Comparison of ENCODE assay signal across 7 mouse cellular contexts in genomic region chr2:76254833-76255232, GRCm38 (mm10).
DNase-seq lines count a peak whose midpoint lies in the region; ATAC-seq and TF ChIP-seq lines count a peak whose summit lies in the region.

No protein-coding gene starts in this region.

- H3K4me3 ChIP-seq in ES-Bruce4 (ENCODE audit: low read depth, low read length): no peak overlapping the region
- H3K4me3 ChIP-seq in forebrain, embryonic 15.5 days: no peak overlapping the region
- no peak overlapping the region for H3K4me3 ChIP-seq in liver, embryonic 11.5 days (ENCODE audit: low read depth, low read length)

- H3K4me1 ChIP-seq in ES-Bruce4 (ENCODE audit: control insufficient read depth, insufficient read depth, low read length): no peaks in the 10 kb centered on the region
- no peaks in the 10 kb centered on the region for H3K4me1 ChIP-seq in forebrain, embryonic 15.5 days
- no peaks in the 10 kb centered on the region for H3K4me1 ChIP-seq in liver, embryonic 11.5 days (replicated peaks; ENCODE audit: control insufficient read depth, insufficient read depth, low read length)

- peak; percentile 14 to 16 for DNase-seq in B cell, adult 2 months
- peak; percentile 42 for DNase-seq in c-Kit-positive CD71-positive TER-119-negative erythroid progenitor cells, embryonic 14.5 days (ENCODE audit: low read depth)
- DNase-seq in kidney, postnatal 10 days: peak; percentile 80
- peak; percentile 35 for DNase-seq in liver, embryonic 11.5 days (ENCODE audit: low spot score)
- peak; percentile 76 to 83 for DNase-seq in right cerebral cortex, postnatal 10 days (ENCODE audit: low spot score in 2 of 2)

- no peaks in the 10 kb centered on the region for H3K9me3 ChIP-seq in ES-Bruce4 (replicated peaks; ENCODE audit: control insufficient read depth, insufficient read depth, low read length, poor library complexity, severe bottlenecking)
- no peaks in the 10 kb centered on the region for H3K9me3 ChIP-seq in forebrain, embryonic 15.5 days
- no peaks in the 10 kb centered on the region for H3K9me3 ChIP-seq in liver, embryonic 11.5 days (ENCODE audit: control insufficient read depth, low read length)

- TF ChIP-seq POLR2A in ES-Bruce4 (IDR thresholded peaks at IDR 0.05; ENCODE audit: insufficient read depth, low read length): no peak

- no peak overlapping the region for H3K9ac ChIP-seq in ES-Bruce4 (ENCODE audit: low read depth, poor library complexity, severe bottlenecking)
- no peak overlapping the region for H3K9ac ChIP-seq in forebrain, embryonic 15.5 days (replicated peaks)
- H3K9ac ChIP-seq in liver, embryonic 11.5 days (ENCODE audit: low read depth, low read length): no peak overlapping the region

- H3K27ac ChIP-seq in ES-Bruce4 (ENCODE audit: insufficient read depth, low read length): no peak overlapping the region
- no peak overlapping the region for H3K27ac ChIP-seq in forebrain, embryonic 15.5 days (replicated peaks)
- H3K27ac ChIP-seq in liver, embryonic 11.5 days (ENCODE audit: low read depth, low read length): no peak overlapping the region

- no peak overlapping the region for H3K4me2 ChIP-seq in forebrain, embryonic 15.5 days (replicated peaks)
- no peak overlapping the region for H3K4me2 ChIP-seq in liver, embryonic 11.5 days

- ATAC-seq in forebrain, embryonic 15.5 days (replicated peaks): 0 out of 2 replicates have a peak, but pooled peaks have one; percentile 32
- ATAC-seq in liver, embryonic 11.5 days (replicated peaks; ENCODE audit: low FRiP score): no peak

- no peak for TF ChIP-seq EP300 in ES-Bruce4 (IDR thresholded peaks at IDR 0.05; ENCODE audit: insufficient read depth, low read depth, low read length)

- TF ChIP-seq CTCF in ES-Bruce4 (IDR thresholded peaks at IDR 0.05; ENCODE audit: low read depth, low read length): peak; percentile 69

- no peaks in the 10 kb centered on the region; the same call in 1 of the 2 replicates for H3K27me3 ChIP-seq in ES-Bruce4 (ENCODE audit: control insufficient read depth, insufficient read depth, low read length, poor library complexity, severe bottlenecking)
- H3K27me3 ChIP-seq in forebrain, embryonic 15.5 days: no peaks in the 10 kb centered on the region
- no peaks in the 10 kb centered on the region for H3K27me3 ChIP-seq in liver, embryonic 11.5 days (replicated peaks; ENCODE audit: control insufficient read depth, insufficient read depth, low read length)

- WGBS in forebrain, embryonic 15.5 days: 35% methylated on average over 6 of the region's 6 CpGs
- 41% methylated on average over 6 of the region's 6 CpGs for WGBS in liver, embryonic 11.5 days

- H3K36me3 ChIP-seq in ES-Bruce4 (ENCODE audit: control insufficient read depth, insufficient read depth, low read length, poor library complexity, severe bottlenecking): no peaks in the 10 kb centered on the region
- no peaks in the 10 kb centered on the region for H3K36me3 ChIP-seq in forebrain, embryonic 15.5 days
- H3K36me3 ChIP-seq in liver, embryonic 11.5 days (ENCODE audit: control insufficient read depth, insufficient read depth, low read length): no peaks in the 10 kb centered on the region

Comparison
In these comparisons a context has a peak if more than half of its experiments do, and no peak if none do; other contexts are left out.
1. DNase-seq: peak in every context shown above with its lines; median percentile 80 in kidney, postnatal 10 days; 80 in right cerebral cortex, postnatal 10 days; 42 in c-Kit-positive CD71-positive TER-119-negative erythroid progenitor cells, embryonic 14.5 days; 35 in liver, embryonic 11.5 days; 15 in B cell, adult 2 months.